Mouse (Mus musculus): ENCODE measurements around the gene Runx2. TPM values are rescaled to one million over a fixed set of nuclear protein-coding genes. Genes with fewer than 3 reads are reported as not detected.

The Runx2 gene
- total RNA-seq, 1 experiment: 0.71 TPM

GRCm38 (mm10) chr17:44718036-44718435, 96.6 kb downstream of the Runx2 start:
- TF ChIP-seq MAFK (IDR thresholded peaks at IDR 0.05; ENCODE audit: insufficient read depth, low read depth, low read length): no peak
- TF ChIP-seq ZC3H11A (IDR thresholded peaks at IDR 0.05; ENCODE audit: borderline replicate concordance, low read depth, low read length): no peak
- no peak for TF ChIP-seq CHD2 (IDR thresholded peaks at IDR 0.05; ENCODE audit: low read depth, low read length)
- no peak for TF ChIP-seq HCFC1 (IDR thresholded peaks at IDR 0.05; ENCODE audit: borderline replicate concordance, insufficient read depth, low read length)
- TF ChIP-seq ZNF384 (IDR thresholded peaks at IDR 0.05; ENCODE audit: low read depth, low read length): no peak
- no peaks in the 10 kb centered on the region for H3K36me3 ChIP-seq (ENCODE audit: control insufficient read depth, insufficient read depth, low read length, poor library complexity, severe bottlenecking)
- H3K9ac ChIP-seq (ENCODE audit: insufficient read depth, low read depth, low read length, poor library complexity, severe bottlenecking): no peak overlapping the region
- in situ Hi-C loops (cut with MboI; ENCODE audit: low sequenced_read_pairs in 2 of 2, unreplicated experiment in 2 of 2): no loop called here
- no peaks in the 10 kb centered on the region for H3K4me1 ChIP-seq (ENCODE audit: control insufficient read depth in 2 of 2, insufficient read depth in 2 of 2, low read length in 2 of 2, poor library complexity in 1 of 2)
- no peak overlapping the region for H3K27ac ChIP-seq (ENCODE audit: insufficient read depth, low read depth, low read length, poor library complexity, severe bottlenecking)
- no peak overlapping the region for H3K4me3 ChIP-seq (ENCODE audit: insufficient read depth in 1 of 2, low read depth in 1 of 2, low read length in 2 of 2, poor library complexity in 1 of 2, severe bottlenecking in 1 of 2)
- DNase-seq (ENCODE audit: low read depth, low spot score): no peak
- H3K9me3 ChIP-seq (ENCODE audit: control insufficient read depth, insufficient read depth, low read depth, low read length): no peaks in the 10 kb centered on the region

GRCm38 (mm10) chr17:44714116-44714515, 100.5 kb downstream of the Runx2 start:
- Histone ChIP-seq H3K4me3 (ENCODE audit: insufficient read depth in 1 of 2, low read depth in 1 of 2, low read length in 2 of 2, poor library complexity in 1 of 2, severe bottlenecking in 1 of 2) (no peak overlapping the region), H3K27ac (ENCODE audit: insufficient read depth, low read depth, low read length, poor library complexity, severe bottlenecking) (no peak overlapping the region), H3K4me1 (ENCODE audit: control insufficient read depth in 2 of 2, insufficient read depth in 2 of 2, low read length in 2 of 2, poor library complexity in 1 of 2) (no peaks in the 10 kb centered on the region), H3K36me3 (ENCODE audit: control insufficient read depth, insufficient read depth, low read length, poor library complexity, severe bottlenecking) (no peaks in the 10 kb centered on the region), H3K9ac (ENCODE audit: insufficient read depth, low read depth, low read length, poor library complexity, severe bottlenecking) (no peak overlapping the region), H3K9me3 (ENCODE audit: control insufficient read depth, insufficient read depth, low read depth, low read length) (no peaks in the 10 kb centered on the region)
- in situ Hi-C loops (cut with MboI; ENCODE audit: low sequenced_read_pairs in 2 of 2, unreplicated experiment in 2 of 2): no loop called here
- DNase-seq (ENCODE audit: low read depth, low spot score): no peak
- no peak for TF ChIP-seq ZC3H11A (IDR thresholded peaks at IDR 0.05; ENCODE audit: borderline replicate concordance, low read depth, low read length)
- TF ChIP-seq HCFC1 (IDR thresholded peaks at IDR 0.05; ENCODE audit: borderline replicate concordance, insufficient read depth, low read length): no peak
- no peak for TF ChIP-seq CHD2 (IDR thresholded peaks at IDR 0.05; ENCODE audit: low read depth, low read length)
- no peak for TF ChIP-seq ZNF384 (IDR thresholded peaks at IDR 0.05; ENCODE audit: low read depth, low read length)
- no peak for TF ChIP-seq MAFK (IDR thresholded peaks at IDR 0.05; ENCODE audit: insufficient read depth, low read depth, low read length)

- H3K9me3 ChIP-seq (ENCODE audit: control insufficient read depth, insufficient read depth, low read depth, low read length): no peaks in the 10 kb centered on the region
- no peak for DNase-seq (ENCODE audit: low read depth, low spot score)
- no peaks in the 10 kb centered on the region for H3K36me3 ChIP-seq (ENCODE audit: control insufficient read depth, insufficient read depth, low read length, poor library complexity, severe bottlenecking)
- no peak overlapping the region for H3K9ac ChIP-seq (ENCODE audit: insufficient read depth, low read depth, low read length, poor library complexity, severe bottlenecking)
- TF ChIP-seq ZC3H11A (IDR thresholded peaks at IDR 0.05; ENCODE audit: borderline replicate concordance, low read depth, low read length) (no peak), CHD2 (IDR thresholded peaks at IDR 0.05; ENCODE audit: low read depth, low read length) (no peak)
- in situ Hi-C loops (cut with MboI; ENCODE audit: low sequenced_read_pairs in 2 of 2, unreplicated experiment in 2 of 2): no loop called here
- H3K4me3 ChIP-seq (ENCODE audit: insufficient read depth in 1 of 2, low read depth in 1 of 2, low read length in 2 of 2, poor library complexity in 1 of 2, severe bottlenecking in 1 of 2): no peak overlapping the region
- no peaks in the 10 kb centered on the region for H3K4me1 ChIP-seq (ENCODE audit: control insufficient read depth in 2 of 2, insufficient read depth in 2 of 2, low read length in 2 of 2, poor library complexity in 1 of 2)
- H3K27ac ChIP-seq (ENCODE audit: insufficient read depth, low read depth, low read length, poor library complexity, severe bottlenecking): no peak overlapping the region
Observed at GRCm38 (mm10) chr17:44713404-44713803, 101.2 kb downstream of the Runx2 start.

- in situ Hi-C loops (cut with MboI; ENCODE audit: low sequenced_read_pairs in 2 of 2, unreplicated experiment in 2 of 2): no loop called here
- no peak for DNase-seq (ENCODE audit: low read depth, low spot score)
- H3K27ac ChIP-seq (ENCODE audit: insufficient read depth, low read depth, low read length, poor library complexity, severe bottlenecking): no peak overlapping the region
Observed at GRCm38 (mm10) chr17:44709516-44710252, 104.9 kb downstream of the Runx2 start.

More at GRCm38 (mm10) chr17:44709516-44710252, 104.9 kb downstream of the Runx2 start:
- Histone ChIP-seq H3K9ac (ENCODE audit: insufficient read depth, low read depth, low read length, poor library complexity, severe bottlenecking) (no peak overlapping the region), H3K4me1 (ENCODE audit: control insufficient read depth in 2 of 2, insufficient read depth in 2 of 2, low read length in 2 of 2, poor library complexity in 1 of 2) (no peaks in the 10 kb centered on the region), H3K9me3 (ENCODE audit: control insufficient read depth, insufficient read depth, low read depth, low read length) (no peaks in the 10 kb centered on the region), H3K36me3 (ENCODE audit: control insufficient read depth, insufficient read depth, low read length, poor library complexity, severe bottlenecking) (no peaks in the 10 kb centered on the region), H3K4me3 (ENCODE audit: insufficient read depth in 1 of 2, low read depth in 1 of 2, low read length in 2 of 2, poor library complexity in 1 of 2, severe bottlenecking in 1 of 2) (no peak overlapping the region)
- TF ChIP-seq ZC3H11A (IDR thresholded peaks at IDR 0.05; ENCODE audit: borderline replicate concordance, low read depth, low read length) (no peak), MAFK (IDR thresholded peaks at IDR 0.05; ENCODE audit: insufficient read depth, low read depth, low read length) (no peak), ZNF384 (IDR thresholded peaks at IDR 0.05; ENCODE audit: low read depth, low read length) (no peak), HCFC1 (IDR thresholded peaks at IDR 0.05; ENCODE audit: borderline replicate concordance, insufficient read depth, low read length) (no peak), CHD2 (IDR thresholded peaks at IDR 0.05; ENCODE audit: low read depth, low read length) (no peak)

All from ES-E14 (cell line).